Mouse (Mus musculus) small intestine, adult 2 months (tissue): Measurements from ENCODE around the gene Fnbp1. TPM values are rescaled to one million over a fixed set of nuclear protein-coding genes. Genes with fewer than 3 reads are reported as not detected.

Source experiments
- H3K27ac ChIP-seq: fragments of 200-500 bp; 2 replicates; pipeline ENCODE4 v1.5.1; 2012; ENCODE audit warnings: low read depth, low read length, control low read depth, inconsistent platforms; ENCODE audit not compliant: insufficient read depth
- H3K27me3 ChIP-seq: fragments of 200-500 bp; 2 replicates; pipeline ENCODE4 v1.6.1; 2012; ENCODE audit warnings: mild to moderate bottlenecking, moderate library complexity, low read length, inconsistent platforms; ENCODE audit not compliant: control insufficient read depth, insufficient read depth
- H3K36me3 ChIP-seq: fragments of 200-500 bp; 2 replicates; pipeline ENCODE4 v1.6.1; 2012; ENCODE audit warnings: mild to moderate bottlenecking, low read length, control low read depth, inconsistent platforms; ENCODE audit not compliant: control insufficient read depth, insufficient read depth
- H3K4me1 ChIP-seq: fragments of 200-500 bp; 2 replicates; pipeline ENCODE4 v1.6.1; 2012; ENCODE audit warnings: low read length, inconsistent platforms, mixed read lengths; ENCODE audit not compliant: control insufficient read depth, insufficient read depth, insufficient read length
- H3K4me3 ChIP-seq: fragments of 200-500 bp; 2 replicates; pipeline ENCODE4 v1.5.1; 2012; ENCODE audit warnings: low read depth, mild to moderate bottlenecking, control low read depth, inconsistent platforms, low read length, moderate library complexity
- CTCF ChIP-seq: fragments of 200-500 bp; IDR thresholded peaks from 2 replicates; pipeline ENCODE4 v1.5.1; 2012; ENCODE audit warnings: low read depth, mild to moderate bottlenecking, control low read depth, inconsistent platforms, low read length, moderate library complexity, mixed read lengths; ENCODE audit not compliant: insufficient replicate concordance, insufficient read length; ENCODE audit errors: extremely low read depth
- POLR2A ChIP-seq: fragments of 200-500 bp; IDR thresholded peaks from 2 replicates; pipeline ENCODE4 v1.6.1; 2012; ENCODE audit warnings: low read depth, mild to moderate bottlenecking, control low read depth, inconsistent platforms, low read length, moderate library complexity
- WGBS: fragments of 180-500 bp; shearing (Covaris S2); methylation state at CpG from one replicate; pipeline ENCODE4 v1.1.7; 2018; 5-methylcytosine and 5-hydroxymethylcytosine counted together
- polyA plus RNA-seq: library from polyadenylated mRNA; depleted of rRNA; stranded (reverse); fragments of >200 nt; gene quantifications from 2 replicates; pipeline ENCODE4 v1.2.3, GENCODE M21; 2012

Fnbp1 gene
- polyA plus RNA-seq, 1 experiment = 28.6 TPM

DNA sequence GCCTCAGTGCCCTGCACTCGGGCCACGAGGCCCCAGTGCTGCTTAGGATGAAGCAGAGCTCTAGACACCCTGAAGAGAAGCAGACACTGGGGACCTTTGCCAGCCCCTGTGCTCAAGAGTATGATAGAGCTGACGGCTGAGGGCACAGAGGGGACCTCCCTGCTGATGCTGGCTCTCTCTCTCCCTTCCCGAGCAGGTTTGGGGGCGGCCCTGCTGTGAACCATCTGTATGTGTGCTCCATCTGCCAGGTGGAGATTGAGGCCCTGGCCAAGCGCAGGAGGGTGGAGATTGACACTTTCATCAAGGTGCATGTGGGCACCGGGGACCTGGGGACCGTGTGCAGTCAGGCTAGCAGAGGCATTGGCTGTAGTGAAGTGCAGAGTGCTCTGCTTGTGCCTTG, 123.3 kb downstream of the Fnbp1 start:
- Histone ChIP-seq H3K36me3 (peaks cover 3% of the 10 kb centered on the region; the same call in 1 of the 2 replicates), H3K27me3 (no peaks in the 10 kb centered on the region), H3K4me3 (no peak overlapping the region), H3K4me1 (no peaks in the 10 kb centered on the region), H3K27ac (no peak overlapping the region)
- no peak for TF ChIP-seq CTCF
- 80% methylated on average over 8 of the region's 8 CpGs for WGBS

DNA sequence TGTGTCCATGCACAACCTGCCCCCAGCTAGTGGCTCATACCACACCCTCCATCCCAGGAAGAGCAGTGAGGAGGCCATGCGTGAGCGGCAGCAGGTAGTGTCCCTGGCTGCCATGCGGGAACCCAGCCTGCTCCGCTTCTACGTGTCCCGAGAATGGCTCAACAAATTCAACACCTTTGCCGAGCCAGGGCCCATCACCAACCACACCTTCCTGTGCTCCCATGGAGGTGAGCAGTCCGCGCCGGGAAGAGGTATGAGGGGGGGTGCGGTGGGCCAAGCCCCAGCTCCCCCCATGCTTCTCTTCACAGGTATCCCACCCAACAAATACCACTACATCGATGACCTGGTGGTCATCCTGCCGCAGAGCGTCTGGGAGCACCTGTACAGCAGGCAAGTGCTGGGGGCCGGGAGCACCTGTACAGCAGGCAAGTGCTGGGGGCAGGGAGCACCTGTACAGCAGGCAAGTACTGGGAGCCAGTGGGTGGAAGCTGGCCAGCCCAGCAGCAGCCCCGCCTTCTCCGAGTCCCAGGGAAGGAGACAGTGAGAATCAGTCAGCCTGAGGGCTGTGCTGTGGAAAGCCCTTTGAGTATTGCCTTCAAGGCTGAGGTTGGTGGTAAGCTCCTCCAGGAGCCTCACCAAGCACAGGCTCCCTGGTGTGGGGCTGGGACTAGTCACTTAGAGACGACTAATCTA, 124.0 kb downstream of the Fnbp1 start:
- no peaks in the 10 kb centered on the region for H3K27me3 ChIP-seq

DNA sequence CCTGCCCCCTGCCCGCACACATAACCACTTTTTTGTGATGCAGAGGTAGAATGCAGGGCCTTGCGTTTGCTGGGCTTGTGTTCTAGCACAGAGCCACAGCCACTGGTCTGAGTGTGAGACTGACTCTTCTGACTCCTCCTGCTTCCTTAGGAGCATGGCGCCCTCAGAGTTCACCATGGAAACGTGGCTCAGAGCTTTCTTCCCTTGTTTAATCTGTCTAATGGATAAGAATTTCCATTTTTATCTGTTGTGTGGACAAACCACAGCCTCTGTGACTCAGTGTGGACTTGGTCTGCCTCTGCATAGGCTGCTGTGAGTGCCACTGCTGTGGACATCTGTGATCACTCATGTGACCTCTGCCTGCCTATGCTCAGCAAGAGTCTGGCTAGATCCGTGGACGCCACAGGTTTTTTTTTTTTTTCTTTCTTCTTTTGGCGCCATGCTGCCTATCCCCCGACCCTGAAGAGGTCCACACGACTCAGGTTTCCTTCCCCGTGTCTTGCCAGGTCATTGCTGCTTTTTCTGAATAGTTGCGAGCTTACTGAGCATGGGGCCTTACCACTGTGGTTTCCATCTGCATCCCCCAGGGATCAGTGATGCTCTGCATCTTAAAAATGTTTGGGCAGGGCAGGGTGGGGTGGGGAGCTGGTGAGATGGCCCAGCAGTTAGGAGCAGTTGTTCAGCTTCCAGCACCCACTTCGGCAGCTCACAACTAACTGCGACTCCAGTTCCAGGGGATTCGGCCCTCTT, 128.3 kb downstream of the Fnbp1 start:
- Histone ChIP-seq H3K4me1 (no peaks in the 10 kb centered on the region), H3K36me3 (peaks cover 2% of the 10 kb centered on the region; the same call in 1 of the 2 replicates), H3K27me3 (no peaks in the 10 kb centered on the region), H3K4me3 (no peak overlapping the region), H3K27ac (no peak overlapping the region)
- WGBS = 80% methylated on average over 14 of the region's 14 CpGs
- no peak for TF ChIP-seq POLR2A
- no peak for TF ChIP-seq CTCF

More for the DNA sequence above, 124.0 kb downstream of the Fnbp1 start:
- H3K4me1 ChIP-seq = no peaks in the 10 kb centered on the region
- H3K27ac ChIP-seq = no peak overlapping the region
- TF ChIP-seq CTCF = no peak
- no peak for TF ChIP-seq POLR2A
- WGBS = 86% methylated on average over 18 of the region's 18 CpGs
- no peak overlapping the region for H3K4me3 ChIP-seq
- H3K36me3 ChIP-seq = peaks cover 3% of the 10 kb centered on the region; the same call in 1 of the 2 replicates

DNA sequence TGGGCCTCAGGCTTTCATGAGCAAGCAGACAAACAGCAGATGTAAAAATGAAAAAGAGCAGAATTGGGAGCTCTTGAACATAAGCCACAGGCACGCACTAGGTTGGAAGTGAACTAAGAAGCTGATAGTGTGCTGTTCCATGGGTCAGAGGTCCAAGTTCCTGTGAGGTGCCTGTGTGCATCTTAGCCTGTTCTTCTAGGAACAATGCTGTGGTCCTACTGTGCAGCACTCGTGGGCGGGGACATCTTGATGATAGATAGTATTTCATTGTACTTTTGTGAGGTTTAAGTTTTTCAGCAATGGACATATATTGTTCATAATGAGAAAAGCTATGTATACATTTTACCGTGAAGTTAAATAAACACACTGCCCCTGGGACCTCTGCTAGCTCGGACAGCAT, 134.6 kb downstream of the Fnbp1 start:
- TF ChIP-seq CTCF = no peak
- TF ChIP-seq POLR2A = no peak
- Histone ChIP-seq H3K4me3 (no peak overlapping the region), H3K27me3 (no peaks in the 10 kb centered on the region), H3K27ac (no peak overlapping the region), H3K36me3 (peaks cover 5% of the 10 kb centered on the region), H3K4me1 (no peaks in the 10 kb centered on the region)
- 87% methylated on average over 5 of the region's 5 CpGs for WGBS

DNA sequence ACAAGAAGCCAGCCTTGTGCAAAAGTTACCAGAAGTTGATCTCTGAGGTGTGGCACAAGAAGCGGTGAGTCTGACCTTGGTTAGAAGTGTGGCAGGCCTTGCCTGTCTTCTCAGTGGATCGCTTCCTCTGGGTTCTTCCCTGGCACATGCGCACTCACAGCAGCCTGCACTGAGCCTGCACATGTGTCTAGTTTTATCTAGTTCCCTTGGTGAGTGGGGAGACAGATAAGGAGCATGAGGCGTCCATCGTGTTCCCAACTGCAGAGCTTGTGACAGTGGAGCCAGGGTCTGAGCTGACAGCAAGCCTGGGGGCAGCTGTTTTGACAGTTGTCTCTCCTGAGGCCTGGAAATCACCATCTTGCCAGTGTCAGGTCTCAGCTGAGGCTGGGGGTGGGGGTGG, 135.4 kb downstream of the Fnbp1 start:
- WGBS = 75% methylated on average over 5 of the region's 5 CpGs
- H3K4me3 ChIP-seq = no peak overlapping the region
- no peaks in the 10 kb centered on the region for H3K4me1 ChIP-seq
- H3K27ac ChIP-seq = no peak overlapping the region
- TF ChIP-seq POLR2A (no peak), CTCF (no peak)
- no peaks in the 10 kb centered on the region for H3K27me3 ChIP-seq
- peaks cover 8% of the 10 kb centered on the region for H3K36me3 ChIP-seq

DNA sequence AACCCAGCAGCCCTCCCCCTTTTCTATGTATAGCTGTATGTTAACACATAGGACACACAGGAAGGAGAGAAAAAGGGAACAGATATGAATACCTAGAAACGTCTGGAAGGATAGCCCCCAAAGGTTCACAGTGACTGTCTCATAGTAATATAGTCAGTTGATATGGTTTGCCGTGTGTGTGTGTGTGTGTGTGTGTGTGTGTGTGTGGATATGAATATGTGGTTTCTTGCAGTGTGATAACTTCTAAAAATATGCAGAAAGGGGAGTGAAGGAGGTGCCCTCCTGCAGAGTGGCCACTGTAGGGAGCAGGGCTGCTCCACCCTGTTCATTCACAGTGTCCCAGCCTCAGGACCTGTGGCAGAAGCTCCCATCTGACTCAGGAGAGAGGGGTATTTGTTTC, 136.4 kb downstream of the Fnbp1 start:
- TF ChIP-seq CTCF (no peak), POLR2A (no peak)
- no peak overlapping the region for H3K4me3 ChIP-seq
- no peaks in the 10 kb centered on the region for H3K4me1 ChIP-seq
- 80% methylated on average over 2 of the region's 2 CpGs for WGBS
- H3K27me3 ChIP-seq = no peaks in the 10 kb centered on the region
- peaks cover 8% of the 10 kb centered on the region for H3K36me3 ChIP-seq
- H3K27ac ChIP-seq = no peak overlapping the region

DNA sequence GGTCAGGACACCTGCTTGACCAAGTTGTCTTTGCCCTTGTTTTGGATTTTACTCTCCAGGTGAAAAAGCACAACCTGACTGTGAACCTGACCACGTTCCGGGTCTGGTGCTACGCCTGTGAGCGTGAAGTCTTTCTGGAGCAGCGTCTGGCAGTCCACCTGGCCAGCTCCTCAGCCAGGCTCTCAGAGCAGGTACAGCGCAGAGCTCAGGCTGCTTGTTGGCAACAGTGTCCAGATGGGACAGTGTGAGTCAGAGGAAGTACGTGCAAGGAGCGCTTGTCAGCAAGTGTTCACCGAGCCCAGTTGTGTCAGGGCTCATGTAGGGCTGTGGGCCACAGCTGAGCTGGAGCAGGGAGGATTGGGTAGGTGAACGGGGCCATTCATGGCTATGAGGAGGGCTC, 139.0 kb downstream of the Fnbp1 start:
- Histone ChIP-seq H3K27me3 (no peaks in the 10 kb centered on the region), H3K36me3 (peaks cover 6% of the 10 kb centered on the region), H3K4me1 (no peaks in the 10 kb centered on the region), H3K4me3 (no peak overlapping the region), H3K27ac (no peak overlapping the region)
- TF ChIP-seq CTCF (no peak), POLR2A (no peak)
- WGBS = 93% methylated on average over 10 of the region's 10 CpGs
